Mouse (Mus musculus) adrenal gland, postnatal 14 days (tissue): ENCODE results near the gene Man2a2. TPM values are rescaled to one million over a fixed set of nuclear protein-coding genes. Genes with fewer than 3 reads are reported as not detected.
"Not testable (repeated sequence)": the region's sequence is repeated elsewhere in the genome, so short reads cannot be mapped to it uniquely, and the experiment has no call there.

Experiments used
- DNase-seq: peaks from one replicate; pipeline ENCODE4 v3.0.0; 2021; ENCODE audit warnings: mixed read lengths
- total RNA-seq: library from RNA; stranded (reverse); gene quantifications from 2 replicates; pipeline ENCODE4 v1.2.3, GENCODE M21; 2021

Man2a2 gene
- total RNA-seq, 1 experiment from 2014 or later = 61.4 TPM

- DNase-seq = no peak
These were observed 29.4 kb upstream of the Man2a2 start for GRCm38 (mm10) chr7:80400571-80400970.

- DNase-seq = peak; percentile 84
These were observed 28.9 kb upstream of the Man2a2 start for GRCm38 (mm10) chr7:80400099-80400498.

GRCm38 (mm10) chr7:80398654-80399444 lies 27.7 kb upstream of the Man2a2 start:
- DNase-seq = no peak

GRCm38 (mm10) chr7:80397986-80398385 lies 26.8 kb upstream of the Man2a2 start:
- no peak for DNase-seq

- DNase-seq = not testable (repeated sequence)
These were observed 25.3 kb upstream of the Man2a2 start for GRCm38 (mm10) chr7:80396427-80396826.

- no peak for DNase-seq
These were observed 23.4 kb upstream of the Man2a2 start for GRCm38 (mm10) chr7:80394600-80394999.

GRCm38 (mm10) chr7:80392119-80392518 lies 20.9 kb upstream of the Man2a2 start:
- DNase-seq = no peak

- DNase-seq = peak; percentile 75
These were observed 16.7 kb upstream of the Man2a2 start, which contains the start of gene Fes for GRCm38 (mm10) chr7:80387633-80388543. TSS of gene Fes (minus strand) at chr7:80387946.

- DNase-seq = peak; percentile 59
These were observed 16.0 kb upstream of the Man2a2 start for GRCm38 (mm10) chr7:80387033-80387632.

- peak; percentile 94 for DNase-seq
These were observed 15.2 kb upstream of the Man2a2 start for GRCm38 (mm10) chr7:80386235-80386930.

GRCm38 (mm10) chr7:80382919-80383318 lies 11.7 kb upstream of the Man2a2 start:
- peak; percentile 46 for DNase-seq

- peak; percentile 61 for DNase-seq
These were observed 8.4 kb upstream of the Man2a2 start for GRCm38 (mm10) chr7:80379531-80379930.

GRCm38 (mm10) chr7:80377471-80377870 lies 6.3 kb upstream of the Man2a2 start:
- peak; percentile 77 for DNase-seq

GRCm38 (mm10) chr7:80376192-80376591 lies 5.0 kb upstream of the Man2a2 start:
- DNase-seq = no peak

- DNase-seq = peak; percentile 64
These were observed 4.3 kb upstream of the Man2a2 start for GRCm38 (mm10) chr7:80375376-80376039.

- DNase-seq = no peak
These were observed 3.6 kb upstream of the Man2a2 start for GRCm38 (mm10) chr7:80374733-80375132.

- DNase-seq = peak; percentile 3
These were observed 3.1 kb upstream of the Man2a2 start for GRCm38 (mm10) chr7:80374280-80374679.

- DNase-seq = peak; percentile 5
These were observed 2.7 kb upstream of the Man2a2 start for GRCm38 (mm10) chr7:80373850-80374249.

GRCm38 (mm10) chr7:80373352-80373751 lies 2.2 kb upstream of the Man2a2 start:
- DNase-seq = no peak

- DNase-seq = peak; percentile 2
These were observed 1.5 kb upstream of the Man2a2 start for GRCm38 (mm10) chr7:80372667-80373066.

GRCm38 (mm10) chr7:80372166-80372565 lies 991 bp upstream of the Man2a2 start:
- DNase-seq = peak; percentile 3
